Mouse (Mus musculus) urinary bladder, adult 2 months (tissue): ENCODE data around the gene Trim2. TPM values are rescaled to one million over a fixed set of nuclear protein-coding genes. Genes with fewer than 3 reads are reported as not detected.

ENCODE experiments used
- DNase-seq: peaks from one replicate; pipeline ENCODE4 v3.0.0; 2022; ENCODE audit warnings: low spot score
- polyA plus RNA-seq: library from polyadenylated mRNA; depleted of rRNA; stranded (reverse); fragments of >200 nt; gene quantifications from 2 replicates; pipeline ENCODE4 v1.2.3, GENCODE M21; 2012

Trim2 gene
- polyA plus RNA-seq, 1 experiment = 6.6 TPM

DNA sequence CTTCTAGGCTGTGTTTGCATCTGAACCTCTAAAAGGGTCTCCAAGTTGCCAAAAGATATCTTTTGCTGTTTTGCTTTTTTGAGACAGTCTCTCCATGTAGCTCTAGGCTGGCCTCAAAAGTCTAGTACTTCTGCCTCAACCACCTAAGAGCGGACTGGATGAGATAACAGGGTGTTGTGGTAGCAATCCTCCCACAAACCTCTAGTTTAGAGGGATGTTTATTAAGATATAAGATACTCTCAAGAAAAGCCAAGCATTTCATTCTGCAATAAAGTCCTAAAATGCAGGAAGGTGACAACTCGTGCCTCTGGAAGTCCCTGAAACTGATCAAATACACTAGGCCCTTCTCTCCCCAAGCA is 52.2 kb downstream of the Trim2 start:
- DNase-seq = no peak

GRCm38 (mm10) chr3:84253655-84254519 is 52.8 kb downstream of the Trim2 start:
- DNase-seq = no peak

GRCm38 (mm10) chr3:84252776-84253654 is 53.7 kb downstream of the Trim2 start:
- DNase-seq = no peak

DNA sequence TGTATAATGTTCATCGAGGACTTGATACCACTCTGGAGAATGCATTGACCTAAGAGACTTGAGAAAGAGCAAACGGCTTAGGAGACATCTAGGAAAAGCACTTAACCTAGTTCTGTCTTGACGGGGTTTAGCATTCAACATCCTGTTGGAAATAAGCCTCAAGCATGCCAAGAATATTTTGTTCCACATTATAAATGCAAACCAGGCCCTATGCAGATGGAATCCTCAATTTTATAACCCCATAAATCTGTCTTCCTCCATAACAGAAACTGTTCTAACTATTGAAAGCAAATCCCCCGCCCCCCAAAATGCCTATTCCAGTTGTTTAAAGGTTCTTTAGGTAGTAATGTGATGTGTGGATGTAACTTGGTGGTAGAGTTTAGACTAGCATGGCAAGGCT is 55.0 kb downstream of the Trim2 start:
- DNase-seq = no peak

DNA sequence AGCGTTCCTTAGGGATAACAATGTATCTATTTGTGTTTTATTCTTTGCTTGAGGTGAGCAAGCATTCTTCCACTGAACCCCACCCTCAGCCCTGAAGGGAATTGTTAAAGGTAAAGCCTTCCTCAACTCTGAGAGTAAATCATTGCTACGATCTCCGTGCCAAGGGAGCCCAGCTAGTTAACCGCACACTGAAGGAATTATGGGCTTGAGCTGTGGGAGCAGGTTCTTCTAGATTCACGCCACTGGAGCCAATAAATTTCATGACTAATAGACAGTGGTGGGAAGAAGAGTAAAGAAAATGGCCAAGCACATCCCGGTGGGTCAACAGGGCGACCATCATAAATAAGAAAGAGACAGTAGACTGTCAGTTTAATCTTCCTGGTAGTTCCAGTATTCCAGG is 56.4 kb downstream of the Trim2 start:
- DNase-seq = no peak

DNA sequence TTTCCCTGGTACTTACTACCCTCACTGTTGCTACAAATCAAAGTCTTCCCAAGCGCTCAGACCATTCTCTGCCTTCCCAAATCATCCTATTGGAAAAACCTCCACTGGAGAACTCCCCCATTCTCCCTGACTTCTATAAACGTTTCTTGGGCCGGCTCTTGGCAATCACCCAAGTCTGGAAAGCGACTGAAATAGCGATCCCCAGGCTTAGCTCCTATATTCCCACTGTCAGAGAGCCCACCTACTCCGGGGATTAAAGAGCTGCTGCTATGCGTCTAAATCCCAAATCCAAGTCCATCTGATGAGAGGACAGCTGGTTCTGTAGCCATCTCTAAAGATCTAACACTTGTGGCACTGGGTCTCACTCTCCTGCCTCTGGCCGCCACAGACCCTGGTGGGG is 58.9 kb downstream of the Trim2 start:
- DNase-seq = no peak

DNA sequence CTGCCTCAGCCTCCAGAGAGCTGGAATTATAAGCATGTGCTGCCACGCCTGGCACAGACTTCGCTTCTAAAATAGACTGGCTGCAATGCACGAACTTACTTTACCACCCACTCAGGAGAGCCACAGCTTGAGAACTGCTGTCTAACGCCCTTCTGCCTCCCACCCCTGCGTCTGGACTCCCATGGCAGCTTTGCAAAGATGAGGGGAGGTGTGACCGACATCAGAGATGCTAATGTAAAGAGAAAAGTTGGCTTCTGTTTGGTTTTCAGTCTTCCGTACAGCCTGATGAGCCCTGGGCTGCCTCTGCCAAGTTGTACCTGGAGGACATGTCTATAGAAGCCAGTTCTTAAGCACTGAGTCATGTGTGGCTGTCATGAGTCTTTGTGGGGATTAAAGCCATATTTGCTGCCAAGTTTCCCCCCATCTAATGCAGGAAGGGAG is 60.2 kb downstream of the Trim2 start:
- no peak for DNase-seq

- DNase-seq = no peak
Observed at GRCm38 (mm10) chr3:84243116-84243515, 63.6 kb downstream of the Trim2 start.

GRCm38 (mm10) chr3:84242497-84242896 is 64.2 kb downstream of the Trim2 start:
- DNase-seq = no peak

DNA sequence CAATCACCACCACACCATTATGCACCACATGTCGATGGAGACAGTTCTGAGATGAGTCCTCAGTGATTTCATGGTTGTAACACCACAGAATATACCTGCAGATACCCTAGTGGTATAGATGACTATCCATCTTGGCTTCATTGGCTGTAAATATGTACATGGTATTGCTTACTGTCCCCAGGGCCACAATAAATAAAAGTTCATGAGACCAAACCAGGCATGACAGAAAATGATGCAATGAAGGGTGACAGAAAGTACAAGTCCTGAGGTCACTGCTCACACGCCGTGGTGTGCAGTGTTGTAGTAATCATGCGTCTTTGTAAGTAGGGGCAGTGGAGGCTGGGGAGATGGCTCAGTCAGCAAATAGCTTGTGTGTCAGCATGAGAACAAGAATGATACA is 65.6 kb downstream of the Trim2 start:
- DNase-seq = no peak

DNA sequence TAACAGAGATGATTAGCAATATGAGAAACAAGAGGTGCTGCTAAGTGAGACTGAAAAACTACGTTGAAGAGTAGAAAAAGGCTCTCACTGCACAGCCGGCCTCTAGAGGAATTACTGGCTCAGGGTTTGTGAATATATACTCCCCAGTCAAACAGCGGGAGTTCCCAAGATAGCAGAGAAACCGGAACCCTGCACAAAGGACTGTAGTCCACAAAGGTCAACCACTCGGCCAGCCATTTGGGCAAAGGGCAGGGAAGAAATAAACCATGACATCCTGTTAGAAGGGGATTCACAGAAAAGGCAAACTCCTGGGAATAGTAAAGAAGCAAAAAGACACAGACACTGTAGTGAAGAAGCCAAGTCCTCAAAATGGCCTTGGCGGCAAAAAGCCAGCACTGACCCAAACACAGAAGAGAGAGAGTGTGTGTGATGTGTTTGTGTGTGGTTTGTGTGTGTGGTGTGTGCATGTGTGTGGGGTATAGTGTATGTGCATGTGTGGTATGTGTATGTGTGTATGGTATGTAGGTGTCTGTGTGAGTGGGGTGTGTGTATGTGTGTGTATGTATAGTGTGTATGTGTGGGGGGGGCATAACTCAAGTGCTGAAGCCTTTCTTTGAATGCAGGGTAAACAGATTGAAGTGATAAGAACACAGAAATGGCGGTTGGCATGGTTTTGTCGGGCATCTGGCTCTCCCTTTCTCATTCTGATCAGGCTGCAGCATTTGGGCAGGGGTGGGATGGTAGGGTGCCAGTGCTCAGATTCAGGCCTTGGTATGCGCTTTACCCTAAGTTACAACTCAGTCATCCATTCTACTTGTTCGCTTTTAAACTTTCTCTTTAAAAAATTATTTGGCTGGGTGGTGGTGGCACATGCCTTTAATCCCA is 71.0 kb downstream of the Trim2 start:
- no peak for DNase-seq

DNA sequence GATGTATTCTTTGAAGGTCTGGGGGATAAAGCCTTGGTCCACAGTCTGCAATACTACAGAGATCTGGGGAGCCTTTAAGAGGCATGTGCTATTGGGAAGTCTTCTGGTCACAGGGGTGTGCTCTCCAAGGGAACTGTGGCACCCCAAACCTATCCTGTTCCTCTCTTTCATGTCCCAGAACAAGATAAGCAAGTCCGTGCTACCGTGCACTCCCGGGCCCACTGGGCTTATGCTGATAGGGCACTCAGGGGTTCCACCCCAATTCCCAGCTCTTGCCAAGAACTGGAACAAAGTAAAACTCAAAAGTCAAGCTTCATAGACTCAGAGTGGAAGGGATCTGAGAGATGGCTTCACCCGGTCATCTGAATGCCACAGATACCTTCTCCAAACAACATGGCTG is 72.1 kb downstream of the Trim2 start:
- no peak for DNase-seq

DNA sequence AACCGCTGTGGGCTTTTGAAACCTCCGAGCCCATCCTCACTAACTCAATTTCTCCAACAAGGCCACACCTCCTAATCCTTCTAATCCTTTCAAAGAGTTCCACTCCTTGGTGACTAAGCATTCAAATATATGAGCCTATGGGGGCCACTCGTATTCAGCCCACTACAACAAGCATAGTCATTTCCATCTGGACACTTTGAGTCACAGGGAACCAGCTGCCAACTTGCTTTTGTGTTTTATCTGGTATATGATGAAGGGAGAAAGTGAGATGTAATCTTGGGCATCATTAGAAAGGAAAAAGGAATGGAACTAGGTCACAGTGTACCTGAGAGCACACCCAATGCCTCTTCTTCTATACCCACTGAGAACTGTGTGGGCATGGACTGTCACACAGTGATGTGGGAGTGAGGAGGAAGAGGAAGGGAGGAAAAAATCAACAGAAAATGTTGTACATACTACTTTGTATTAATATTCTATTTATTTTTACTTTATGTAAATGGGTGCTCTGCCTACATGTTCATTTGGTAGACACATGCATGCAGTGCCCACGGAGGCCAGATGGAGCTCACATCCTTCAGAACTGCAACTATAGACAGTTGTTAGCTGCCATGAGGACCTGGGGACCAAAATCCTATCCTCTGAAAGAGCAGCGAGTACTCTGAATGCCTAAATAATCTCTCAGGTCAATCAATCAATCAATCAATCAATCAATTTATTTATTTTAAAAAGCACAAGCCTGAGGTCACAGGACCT is 72.8 kb downstream of the Trim2 start:
- no peak for DNase-seq

DNA sequence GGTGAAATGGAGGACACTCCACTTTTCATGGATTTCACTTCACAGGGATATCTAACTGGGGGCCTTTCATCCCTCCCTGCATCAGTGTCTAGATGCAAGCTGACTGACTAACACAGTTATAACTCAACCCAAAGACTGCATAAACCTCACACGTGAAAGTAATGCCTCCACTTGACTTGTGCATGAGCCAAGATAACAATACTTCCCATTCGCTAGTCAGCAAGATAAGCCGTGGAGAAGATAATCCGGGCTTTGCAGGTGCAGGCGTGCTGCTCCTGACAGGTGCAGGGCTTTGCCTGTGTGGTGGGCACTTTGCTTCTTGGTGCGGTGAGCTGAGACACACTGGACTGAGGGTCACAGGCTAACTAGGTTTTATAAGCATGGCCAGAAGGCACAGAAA is 74.4 kb downstream of the Trim2 start:
- no peak for DNase-seq

DNA sequence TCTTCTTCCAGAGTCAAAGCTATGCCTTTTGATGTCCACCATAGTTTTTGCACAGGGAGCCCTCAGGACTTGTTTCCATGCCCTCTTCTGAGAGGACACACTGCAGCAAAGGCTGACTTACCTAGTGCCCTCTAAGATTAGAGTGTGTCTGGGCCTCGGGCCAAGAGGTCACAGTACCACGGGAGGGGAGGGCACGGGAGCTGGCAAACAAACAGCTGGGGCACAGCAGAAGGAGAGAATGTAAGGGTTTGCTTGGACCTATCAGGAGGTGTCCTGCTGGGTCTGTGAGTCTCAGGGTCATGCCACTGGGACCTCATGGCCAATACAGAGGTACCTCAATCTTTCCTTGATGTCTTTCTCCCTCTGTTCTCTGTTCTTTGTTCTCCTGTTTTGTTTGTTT is 75.7 kb downstream of the Trim2 start:
- no peak for DNase-seq

DNA sequence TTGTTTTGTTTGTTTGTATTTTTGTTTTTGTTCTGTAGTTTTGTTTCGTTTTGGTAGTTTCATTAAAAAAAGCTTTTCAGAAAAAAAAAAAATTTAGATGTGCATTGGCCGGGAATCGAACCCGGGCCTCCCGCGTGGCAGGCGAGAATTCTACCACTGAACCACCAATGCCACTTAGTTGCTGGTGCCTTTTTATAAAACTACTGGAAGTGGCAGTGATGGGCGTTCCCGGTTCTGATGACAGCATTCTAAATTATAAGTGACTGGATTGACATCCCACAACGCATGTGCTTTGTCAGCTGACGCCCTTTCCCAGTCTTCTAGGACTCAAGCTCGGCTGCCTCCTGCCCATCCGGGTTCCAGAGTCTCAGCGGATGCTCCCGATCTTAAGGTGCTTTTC is 77.8 kb downstream of the Trim2 start:
- no peak for DNase-seq

DNA sequence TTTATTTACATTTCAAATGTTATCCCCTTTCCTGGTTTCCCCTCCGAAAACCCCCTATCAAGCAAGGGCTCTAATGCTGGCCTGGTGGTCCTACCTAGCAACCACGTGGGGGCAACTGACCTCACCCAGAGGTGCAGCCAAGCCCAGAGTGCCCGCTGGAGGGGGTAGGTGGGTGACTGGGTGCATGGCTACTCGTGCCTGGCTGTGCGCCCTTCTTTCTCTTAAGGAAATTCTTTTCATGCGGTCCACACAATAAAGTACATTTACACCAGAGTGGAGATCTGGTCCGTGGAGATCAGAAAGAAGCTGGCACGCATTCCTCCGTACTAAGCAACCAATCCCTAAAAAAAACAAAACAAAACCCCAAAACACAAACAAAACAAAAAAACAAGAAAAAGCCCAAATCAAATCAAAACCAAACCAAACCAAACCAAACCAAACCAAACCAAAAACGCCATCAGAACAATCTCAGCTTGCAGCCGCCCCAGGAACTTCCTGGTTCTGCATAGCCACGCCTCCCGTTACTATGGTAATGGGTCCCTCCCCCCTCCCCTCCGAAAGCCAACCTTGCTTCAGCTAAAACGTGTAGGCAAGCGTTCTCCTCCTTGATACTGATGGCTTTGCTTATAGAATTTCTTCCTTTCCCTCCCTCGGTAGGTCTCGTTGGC is 78.3 kb downstream of the Trim2 start:
- no peak for DNase-seq

- no peak for DNase-seq
Observed at GRCm38 (mm10) chr3:84227628-84228027, 79.0 kb downstream of the Trim2 start.

GRCm38 (mm10) chr3:84224982-84225381 is 81.7 kb downstream of the Trim2 start:
- no peak for DNase-seq

DNA sequence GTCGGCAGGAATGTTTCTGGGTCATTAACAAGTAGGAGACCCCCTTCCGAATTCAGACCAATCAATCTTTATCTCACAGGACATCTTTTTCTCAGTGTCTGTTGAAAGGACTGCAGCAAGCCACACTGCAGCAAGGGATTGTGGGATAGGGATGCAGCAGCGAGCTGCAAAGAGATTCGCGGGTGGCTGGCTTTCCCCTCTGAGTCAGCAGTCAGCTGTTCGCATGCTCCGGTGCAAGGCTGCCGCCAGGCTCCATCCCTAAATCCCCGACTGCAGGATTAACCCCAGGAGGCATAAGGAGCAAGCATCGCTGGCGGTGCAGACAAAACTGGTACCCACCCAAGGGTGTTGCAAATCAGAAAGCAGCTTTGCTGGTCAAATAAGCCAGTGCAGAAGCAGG is 85.9 kb downstream of the Trim2 start:
- no peak for DNase-seq

GRCm38 (mm10) chr3:84220326-84220725 is 86.4 kb downstream of the Trim2 start:
- no peak for DNase-seq
